Mouse (Mus musculus) forebrain, embryonic 15.5 days (tissue): Measurements from ENCODE around the gene Slc24a1. TPM values are rescaled to one million over a fixed set of nuclear protein-coding genes. Genes with fewer than 3 reads are reported as not detected.

Experiments used
- ATAC-seq: fragments of 200-750 bp; cut with Nextera tagmentation; replicated peaks from 2 replicates; pipeline ENCODE4 v1.8.0; 2017; ENCODE audit warnings: mild to moderate bottlenecking, moderate TSS enrichment, moderate library complexity
- H3K27ac ChIP-seq: fragments of 300-500 bp; sonication (generic); replicated peaks from 2 replicates; pipeline ENCODE4 v1.5.1; 2015; ENCODE audit warnings: mild to moderate bottlenecking, inconsistent platforms
- H3K27me3 ChIP-seq: fragments of 300-500 bp; sonication (generic); 2 replicates; pipeline ENCODE4 v1.6.1; 2015; ENCODE audit warnings: inconsistent platforms
- H3K36me3 ChIP-seq: fragments of 300-500 bp; sonication (generic); 2 replicates; pipeline ENCODE4 v1.6.1; 2015; ENCODE audit warnings: mild to moderate bottlenecking, inconsistent platforms
- H3K4me1 ChIP-seq: fragments of 300-500 bp; sonication (generic); 2 replicates; pipeline ENCODE4 v1.6.1; 2015; ENCODE audit warnings: inconsistent platforms
- H3K4me2 ChIP-seq: fragments of 300-500 bp; sonication (generic); replicated peaks from 2 replicates; pipeline ENCODE4 v1.6.1; 2015; ENCODE audit warnings: mild to moderate bottlenecking, inconsistent platforms
- H3K4me3 ChIP-seq: fragments of 300-500 bp; sonication (generic); 2 replicates; pipeline ENCODE4 v1.5.1; 2015; ENCODE audit warnings: mild to moderate bottlenecking, inconsistent platforms
- H3K9ac ChIP-seq: fragments of 300-500 bp; sonication (generic); replicated peaks from 2 replicates; pipeline ENCODE4 v1.6.1; 2015; ENCODE audit warnings: mild to moderate bottlenecking, inconsistent platforms
- H3K9me3 ChIP-seq: fragments of 300-500 bp; sonication (generic); 2 replicates; pipeline ENCODE4 v1.6.1; 2016; ENCODE audit warnings: inconsistent platforms
- WGBS: fragments of 180-500 bp; shearing (Covaris S2); methylation state at CpG from one replicate; pipeline ENCODE4 v1.1.7; 2015; ENCODE audit warnings: mixed read lengths; 5-methylcytosine and 5-hydroxymethylcytosine counted together
- polyA plus RNA-seq: library from polyadenylated mRNA; unstranded; fragments of >200 nt; fragmentation: Nextera tagmentation; extraction: Ambion mirVana; gene quantifications from 2 replicates; pipeline ENCODE4 v1.2.1, GENCODE M21; 2015

The Slc24a1 gene
- polyA plus RNA-seq, 1 experiment from 2014 or later, result 0.04 TPM

DNA sequence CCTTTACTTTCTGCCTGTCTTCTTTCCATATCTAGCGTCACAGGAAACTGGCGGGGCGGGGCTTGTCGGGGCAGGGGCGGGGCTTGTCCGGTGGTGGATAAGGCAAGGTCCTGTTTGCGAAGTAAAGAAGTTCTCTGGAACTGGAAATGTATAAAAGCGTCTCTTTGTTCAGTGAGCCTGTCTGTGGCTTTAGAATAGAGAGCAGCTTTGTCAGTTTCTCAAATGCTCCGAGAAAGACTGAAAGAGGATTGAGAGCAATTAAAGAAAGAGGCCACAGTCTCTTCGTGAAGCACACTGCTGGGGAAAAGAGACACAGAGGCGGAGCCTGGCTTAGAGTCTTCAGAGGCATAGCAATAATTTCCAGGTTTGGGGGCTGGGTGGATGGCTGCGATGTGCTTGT is 4.9 kb upstream of the Slc24a1 start:
- Histone ChIP-seq H3K4me2 (no peak overlapping the region; the same call in 1 of the 2 replicates), H3K36me3 (no peaks in the 10 kb centered on the region), H3K4me1 (peaks cover 8% of the 10 kb centered on the region), H3K9ac (no peak overlapping the region), H3K27ac (no peak overlapping the region), H3K27me3 (peaks cover under 1% of the 10 kb centered on the region; the same call in 1 of the 2 replicates), H3K9me3 (no peaks in the 10 kb centered on the region), H3K4me3 (no peak overlapping the region)
- no peak for ATAC-seq
- 17% methylated on average over 12 of the region's 12 CpGs for WGBS

DNA sequence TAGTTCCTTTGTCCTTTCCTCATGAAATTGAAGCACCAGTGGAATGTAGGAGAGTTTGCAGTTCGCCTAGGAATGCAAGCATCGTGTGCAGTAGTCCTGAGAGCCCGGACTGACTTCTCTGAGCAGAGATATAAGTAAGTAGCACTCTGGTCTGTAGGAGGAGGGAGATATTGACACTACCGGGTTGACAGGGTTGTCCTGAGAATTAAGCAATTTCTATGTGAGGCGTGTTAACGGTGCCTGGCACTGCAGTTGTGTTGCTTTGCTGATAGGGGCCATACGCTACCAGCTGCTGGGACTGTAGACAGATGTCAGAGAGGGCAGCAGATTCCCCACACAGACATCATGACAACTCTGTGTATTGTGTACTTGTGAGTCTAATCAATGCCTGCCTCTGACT is 1.8 kb upstream of the Slc24a1 start:
- WGBS, result 85% methylated on average over 7 of the region's 7 CpGs
- Histone ChIP-seq H3K36me3 (no peaks in the 10 kb centered on the region), H3K27ac (no peak overlapping the region), H3K4me3 (no peak overlapping the region), H3K4me2 (no peak overlapping the region), H3K27me3 (peaks cover 4% of the 10 kb centered on the region; the same call in 1 of the 2 replicates), H3K9me3 (no peaks in the 10 kb centered on the region), H3K4me1 (no peaks in the 10 kb centered on the region), H3K9ac (no peak overlapping the region)
- ATAC-seq, result no peak

DNA sequence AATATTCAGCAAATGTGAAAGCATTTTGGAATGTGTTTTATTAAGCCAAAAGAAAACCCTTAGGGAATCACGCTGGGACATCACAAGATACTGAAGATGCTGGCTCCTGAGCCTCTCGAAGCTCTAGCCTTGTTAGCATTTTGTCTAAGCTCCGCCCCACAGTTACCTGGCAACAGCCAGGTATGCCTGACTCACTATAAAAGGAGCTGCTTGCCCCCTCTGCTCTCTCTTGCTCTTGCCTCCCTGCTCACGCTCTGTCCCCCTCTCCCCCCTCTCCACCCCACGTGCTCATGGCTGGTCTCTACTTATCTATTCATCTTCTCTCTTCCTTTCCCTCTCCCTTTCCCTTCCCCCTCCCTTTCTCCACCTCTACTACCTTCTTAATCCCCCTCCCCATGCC is 648 bp upstream of the Slc24a1 start:
- H3K4me2 ChIP-seq, result no peak overlapping the region
- H3K9me3 ChIP-seq, result no peaks in the 10 kb centered on the region
- H3K36me3 ChIP-seq, result no peaks in the 10 kb centered on the region
- no peaks in the 10 kb centered on the region for H3K4me1 ChIP-seq
- no peak overlapping the region for H3K27ac ChIP-seq
- no peak overlapping the region for H3K4me3 ChIP-seq
- ATAC-seq, result no peak
- 11% methylated on average over 5 of the region's 5 CpGs for WGBS
- H3K9ac ChIP-seq, result no peak overlapping the region
- peaks cover 4% of the 10 kb centered on the region; the same call in 1 of the 2 replicates for H3K27me3 ChIP-seq

DNA sequence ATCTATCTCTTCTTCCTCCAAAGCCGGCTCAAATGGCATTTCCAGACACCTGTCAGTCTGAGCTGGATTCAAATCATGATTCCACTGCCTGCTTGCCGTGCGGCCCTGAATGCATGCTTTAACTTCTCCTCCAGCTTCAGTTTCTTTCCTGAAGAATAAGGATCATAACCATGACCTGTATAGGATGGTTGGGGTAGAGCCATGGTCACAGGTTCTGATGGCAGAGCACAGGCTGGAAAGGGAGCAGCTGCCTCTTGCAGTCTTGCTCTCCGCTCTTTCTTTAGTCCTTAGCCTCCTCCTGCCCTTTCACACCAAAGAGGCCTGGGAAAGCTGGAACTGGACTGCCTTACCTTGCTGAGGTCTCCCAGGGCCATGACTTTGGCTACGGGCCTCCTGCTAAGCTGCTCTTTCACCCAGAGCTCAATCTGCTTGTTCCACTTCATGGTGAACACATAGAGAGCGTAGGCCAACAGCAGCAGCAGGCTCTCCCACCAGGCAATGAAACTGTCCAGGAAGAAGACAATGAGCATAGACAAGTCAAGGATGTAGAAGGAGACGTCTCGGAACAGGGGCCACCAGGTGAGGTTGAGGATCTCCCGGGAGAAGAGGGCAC is 3.8 kb downstream of the Slc24a1 start:
- no peak overlapping the region for H3K9ac ChIP-seq
- no peaks in the 10 kb centered on the region for H3K4me1 ChIP-seq
- no peaks in the 10 kb centered on the region for H3K9me3 ChIP-seq
- H3K27ac ChIP-seq, result no peak overlapping the region
- H3K4me3 ChIP-seq, result no peak overlapping the region
- H3K27me3 ChIP-seq, result peaks cover 4% of the 10 kb centered on the region; the same call in 1 of the 2 replicates
- ATAC-seq, result no peak
- H3K36me3 ChIP-seq, result no peaks in the 10 kb centered on the region
- no peak overlapping the region for H3K4me2 ChIP-seq
- 88% methylated on average over 9 of the region's 9 CpGs for WGBS

DNA sequence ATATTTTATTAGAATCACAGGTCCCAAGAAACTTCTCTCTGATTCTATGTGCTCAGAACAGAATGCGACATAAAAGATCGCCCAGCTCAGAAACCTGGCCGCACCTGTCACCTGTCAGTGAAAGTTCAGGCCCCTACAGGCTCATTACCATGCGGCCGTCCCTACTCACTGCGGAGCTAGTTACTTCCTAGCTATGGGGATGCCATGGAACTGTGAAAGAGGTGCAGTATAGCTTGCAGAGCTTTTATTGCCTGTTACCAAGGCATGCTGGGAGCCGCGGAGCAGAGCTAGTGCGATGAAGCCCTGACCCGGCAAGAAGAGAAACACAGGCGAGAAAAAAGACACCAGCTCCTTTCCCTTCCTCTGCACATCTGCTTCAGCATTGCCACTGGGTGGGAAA is 7.4 kb downstream of the Slc24a1 start:
- Histone ChIP-seq H3K27ac (no peak overlapping the region), H3K27me3 (no peaks in the 10 kb centered on the region), H3K4me2 (no peak overlapping the region), H3K4me3 (no peak overlapping the region), H3K9me3 (no peaks in the 10 kb centered on the region), H3K9ac (no peak overlapping the region), H3K36me3 (no peaks in the 10 kb centered on the region), H3K4me1 (no peaks in the 10 kb centered on the region)
- 29% methylated on average over 11 of the region's 11 CpGs for WGBS
- ATAC-seq, result no peak

DNA sequence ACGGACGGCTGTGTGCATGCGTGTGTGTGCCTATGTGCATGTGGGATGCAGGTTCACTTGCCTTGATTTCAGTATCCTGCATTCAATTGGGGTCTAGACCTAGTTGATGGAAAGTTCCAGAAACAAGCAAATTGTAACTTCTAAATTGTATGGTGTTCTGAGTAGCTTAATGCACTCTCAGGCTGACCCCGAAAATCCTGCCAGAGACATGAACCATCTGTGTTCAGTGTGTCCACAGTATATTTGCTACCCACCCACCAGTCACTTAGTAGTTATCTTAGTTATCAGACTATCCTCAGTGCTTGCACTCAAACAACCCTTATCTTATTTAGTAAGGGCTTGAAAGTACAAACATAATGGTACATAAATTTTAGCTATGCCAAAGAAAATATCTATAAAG is 9.8 kb downstream of the Slc24a1 start:
- ATAC-seq, result no peak
- no peaks in the 10 kb centered on the region for H3K9me3 ChIP-seq
- no peak overlapping the region for H3K4me2 ChIP-seq
- no peaks in the 10 kb centered on the region for H3K4me1 ChIP-seq
- H3K36me3 ChIP-seq, result no peaks in the 10 kb centered on the region
- H3K9ac ChIP-seq, result no peak overlapping the region
- no peak overlapping the region for H3K27ac ChIP-seq
- 84% methylated on average over 4 of the region's 4 CpGs for WGBS
- H3K27me3 ChIP-seq, result no peaks in the 10 kb centered on the region
- H3K4me3 ChIP-seq, result no peak overlapping the region

DNA sequence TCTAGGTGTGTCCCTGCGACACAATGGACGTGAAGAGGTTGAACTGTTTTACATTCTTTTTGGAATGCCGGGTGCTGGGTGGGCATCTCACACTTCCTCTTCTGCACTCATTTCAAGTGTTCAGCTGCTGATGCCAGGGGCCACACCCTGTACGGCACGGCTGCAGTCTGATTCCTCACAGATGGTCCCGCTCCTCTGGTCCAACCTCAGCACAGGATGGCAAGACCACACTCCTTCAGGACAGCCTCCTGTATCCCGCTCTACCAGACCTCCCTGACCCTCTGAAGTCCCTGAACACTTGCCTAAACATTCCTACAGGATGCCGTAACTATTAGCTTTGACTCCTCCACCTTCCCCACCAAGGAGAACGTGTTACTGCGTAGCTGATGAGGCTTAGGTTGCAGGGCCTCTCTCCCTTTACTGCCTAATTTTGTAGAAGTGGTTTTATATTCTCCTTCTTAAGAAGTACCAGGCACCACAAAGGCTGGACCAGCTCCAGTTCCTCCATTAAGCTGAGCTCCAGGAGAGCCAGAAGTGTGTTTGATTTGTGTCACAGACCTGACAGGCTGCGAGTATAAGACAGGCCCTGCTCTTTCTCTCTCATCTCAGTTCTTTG is 10.6 kb downstream of the Slc24a1 start:
- Histone ChIP-seq H3K9me3 (no peaks in the 10 kb centered on the region), H3K27me3 (no peaks in the 10 kb centered on the region), H3K4me3 (no peak overlapping the region), H3K27ac (no peak overlapping the region), H3K4me2 (no peak overlapping the region), H3K36me3 (no peaks in the 10 kb centered on the region), H3K4me1 (no peaks in the 10 kb centered on the region), H3K9ac (no peak overlapping the region)
- no peak for ATAC-seq
- 82% methylated on average over 11 of the region's 11 CpGs for WGBS

DNA sequence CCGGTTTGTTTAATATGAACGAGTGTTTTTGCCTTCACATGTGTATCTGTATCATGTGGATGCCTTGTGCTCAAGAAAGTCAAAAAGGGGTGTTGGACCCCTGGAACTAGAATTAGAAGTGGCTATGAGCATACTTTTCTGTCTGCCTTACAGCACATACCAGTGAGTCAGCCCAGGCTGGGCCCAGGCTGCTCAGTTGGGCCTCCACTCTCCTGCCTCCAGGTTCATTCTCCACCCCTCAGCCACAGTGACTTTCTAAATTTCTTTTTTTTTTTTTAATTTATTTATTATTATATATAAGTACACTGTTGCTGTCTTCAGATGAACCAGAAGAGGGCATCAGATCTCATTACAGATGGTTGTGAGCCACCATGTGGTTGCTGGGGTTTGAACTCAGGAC is 11.6 kb downstream of the Slc24a1 start:
- no peaks in the 10 kb centered on the region for H3K9me3 ChIP-seq
- WGBS, result 75% methylated on average over 2 of the region's 2 CpGs
- no peaks in the 10 kb centered on the region for H3K27me3 ChIP-seq
- H3K4me1 ChIP-seq, result no peaks in the 10 kb centered on the region
- H3K4me3 ChIP-seq, result no peak overlapping the region
- H3K27ac ChIP-seq, result no peak overlapping the region
- ATAC-seq, result no peak
- no peak overlapping the region for H3K9ac ChIP-seq
- H3K4me2 ChIP-seq, result no peak overlapping the region
- no peaks in the 10 kb centered on the region for H3K36me3 ChIP-seq

DNA sequence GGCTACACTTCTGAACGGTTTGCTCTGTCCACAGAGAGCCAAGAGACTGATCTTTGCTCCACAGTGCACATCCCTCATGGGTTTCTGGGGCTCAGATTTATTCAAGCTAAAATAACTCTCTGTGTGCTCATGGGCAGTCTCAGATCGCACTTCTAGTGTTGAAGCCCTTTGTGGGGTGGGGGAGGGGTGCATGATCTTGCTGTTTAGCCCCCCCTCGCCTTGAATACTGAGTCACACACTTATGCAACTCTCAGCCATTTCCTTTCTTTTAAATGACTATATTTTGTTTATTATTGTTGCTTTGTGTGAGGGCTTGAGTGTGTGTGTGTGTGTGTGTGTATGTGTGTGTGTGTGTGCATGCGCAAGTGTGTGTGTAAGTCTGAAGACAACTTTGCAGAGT is 12.1 kb downstream of the Slc24a1 start:
- H3K4me1 ChIP-seq, result no peaks in the 10 kb centered on the region
- 58% methylated on average over 4 of the region's 4 CpGs for WGBS
- H3K9ac ChIP-seq, result no peak overlapping the region
- no peak overlapping the region for H3K27ac ChIP-seq
- no peaks in the 10 kb centered on the region for H3K27me3 ChIP-seq
- no peaks in the 10 kb centered on the region for H3K36me3 ChIP-seq
- no peaks in the 10 kb centered on the region for H3K9me3 ChIP-seq
- no peak for ATAC-seq
- no peak overlapping the region for H3K4me3 ChIP-seq
- H3K4me2 ChIP-seq, result no peak overlapping the region

DNA sequence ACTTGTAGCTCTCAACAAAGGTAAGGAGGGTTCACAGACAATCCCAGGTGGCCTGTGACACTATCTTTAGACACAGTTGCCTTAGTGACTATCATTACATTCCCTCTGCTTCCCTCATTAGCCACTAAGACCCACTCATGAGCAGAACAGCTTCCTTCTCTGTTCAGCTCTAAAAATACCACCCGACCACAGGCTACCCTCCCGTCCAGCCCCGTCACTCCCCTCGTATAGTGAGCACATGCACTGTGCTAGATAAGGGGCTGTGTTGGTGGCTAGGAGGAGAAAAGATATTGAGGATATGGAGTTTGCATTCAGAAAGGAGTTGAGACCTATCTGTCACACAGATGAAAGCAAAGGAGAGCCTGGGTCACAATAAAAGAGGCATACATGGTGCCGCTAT is 12.9 kb downstream of the Slc24a1 start:
- Histone ChIP-seq H3K27ac (no peak overlapping the region), H3K4me3 (no peak overlapping the region), H3K4me1 (no peaks in the 10 kb centered on the region), H3K36me3 (no peaks in the 10 kb centered on the region), H3K9ac (no peak overlapping the region), H3K9me3 (no peaks in the 10 kb centered on the region), H3K4me2 (no peak overlapping the region), H3K27me3 (no peaks in the 10 kb centered on the region)
- no peak for ATAC-seq
- 85% methylated on average over 5 of the region's 5 CpGs for whole genome bisulfite sequencing

DNA sequence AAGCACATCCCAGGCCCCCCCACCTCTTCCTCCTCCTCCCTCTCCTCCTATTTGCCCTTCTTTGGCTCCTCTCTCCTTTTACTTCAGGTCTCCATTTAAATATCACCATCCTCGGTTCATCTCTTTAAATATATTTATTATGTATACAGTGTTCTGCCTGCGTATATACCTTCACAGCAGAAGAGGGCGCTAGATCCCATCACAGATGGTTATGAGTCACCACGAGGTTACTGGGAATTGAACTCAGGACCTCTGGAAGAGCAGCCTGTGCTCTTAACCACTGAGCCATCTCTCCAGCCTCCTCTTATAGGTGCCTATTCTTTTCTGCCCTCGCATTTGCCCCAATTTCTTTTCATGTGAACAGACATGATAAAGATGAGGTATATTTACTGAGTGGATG is 13.9 kb downstream of the Slc24a1 start:
- ATAC-seq, result no peak
- H3K4me1 ChIP-seq, result no peaks in the 10 kb centered on the region
- H3K27me3 ChIP-seq, result no peaks in the 10 kb centered on the region
- no peak overlapping the region for H3K9ac ChIP-seq
- H3K4me3 ChIP-seq, result no peak overlapping the region
- 57% methylated on average over 5 of the region's 5 CpGs for WGBS
- H3K27ac ChIP-seq, result no peak overlapping the region
- no peaks in the 10 kb centered on the region for H3K36me3 ChIP-seq
- H3K9me3 ChIP-seq, result no peaks in the 10 kb centered on the region
- no peak overlapping the region for H3K4me2 ChIP-seq

DNA sequence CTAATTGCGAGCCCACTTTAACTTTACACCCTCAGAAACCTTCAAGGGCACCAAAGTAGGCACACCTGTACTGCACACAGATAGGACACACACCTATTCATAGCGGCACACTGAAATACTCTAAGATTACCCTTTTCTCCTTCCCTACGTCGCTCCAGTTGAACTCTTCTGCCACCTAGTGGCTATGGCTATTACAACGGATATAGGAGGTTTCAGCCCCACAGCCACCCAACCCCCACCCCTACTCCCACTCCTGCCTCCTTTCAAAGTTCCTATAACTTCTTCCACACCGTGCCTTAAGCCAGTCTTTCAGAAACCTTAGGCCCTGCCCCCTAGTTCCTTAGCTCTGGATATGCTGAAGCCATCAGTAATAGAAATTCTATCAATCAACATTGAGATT is 14.9 kb downstream of the Slc24a1 start:
- Histone ChIP-seq H3K27ac (no peak overlapping the region), H3K9ac (no peak overlapping the region), H3K4me2 (no peak overlapping the region), H3K4me3 (no peak overlapping the region), H3K9me3 (no peaks in the 10 kb centered on the region), H3K27me3 (no peaks in the 10 kb centered on the region), H3K4me1 (no peaks in the 10 kb centered on the region), H3K36me3 (no peaks in the 10 kb centered on the region)
- no peak for ATAC-seq
- WGBS, result 9% methylated on average over 6 of the region's 6 CpGs
